Mouse (Mus musculus): Measurements from ENCODE around the gene Trpc3.

- peak; percentile 70 for TF ChIP-seq CTCF (conservative IDR thresholded peaks at IDR 0.05; ENCODE audit: low read length)
- no peak for TF ChIP-seq NANOG (IDR thresholded peaks at IDR 0.05; ENCODE audit: borderline replicate concordance, low read length)
Observed at GRCm38 (mm10) chr3:36640787-36641186, 49.2 kb downstream of the Trpc3 start.
